Mouse (Mus musculus) liver, adult 2 months (tissue): ENCODE results near the gene Zbtb34. TPM values are rescaled to one million over a fixed set of nuclear protein-coding genes. Genes with fewer than 3 reads are reported as not detected.

ENCODE experiments used
- DNase-seq: peaks from one replicate; pipeline ENCODE4 v3.0.0-alpha.2; 2011; ENCODE audit warnings: low read depth, low spot score; ENCODE audit errors: extremely low read depth
- H3K27ac ChIP-seq: fragments of 200-500 bp; replicated peaks from 2 replicates; pipeline ENCODE4 v1.5.1; 2012; ENCODE audit warnings: low read depth, mild to moderate bottlenecking, control low read depth, inconsistent platforms, low read length; ENCODE audit not compliant: insufficient read depth
- H3K27me3 ChIP-seq: fragments of 200-500 bp; 2 replicates; pipeline ENCODE4 v1.6.1; 2012; ENCODE audit warnings: mild to moderate bottlenecking, moderate library complexity, low read length, inconsistent platforms; ENCODE audit not compliant: control insufficient read depth, insufficient read depth
- H3K36me3 ChIP-seq: fragments of 200-500 bp; 2 replicates; pipeline ENCODE4 v1.6.1; 2012; ENCODE audit warnings: low read length, inconsistent platforms; ENCODE audit not compliant: control insufficient read depth, insufficient read depth
- H3K4me1 ChIP-seq: fragments of 200-500 bp; 2 replicates; pipeline ENCODE4 v1.6.1; 2011; ENCODE audit warnings: low read length; ENCODE audit not compliant: control insufficient read depth, insufficient read depth
- H3K4me3 ChIP-seq: fragments of 200-500 bp; 2 replicates; pipeline ENCODE4 v1.5.1; 2011; ENCODE audit warnings: low read depth, mild to moderate bottlenecking, control low read depth, low read length, moderate library complexity; ENCODE audit not compliant: insufficient read depth
- H3K79me2 ChIP-seq: fragments of 200-500 bp; 2 replicates; pipeline ENCODE4 v1.6.1; 2012; ENCODE audit warnings: inconsistent platforms, mild to moderate bottlenecking, low read length, moderate library complexity; ENCODE audit not compliant: control insufficient read depth, insufficient read depth
- H3K9ac ChIP-seq: fragments of 200-500 bp; 2 replicates; pipeline ENCODE4 v1.6.1; 2012; ENCODE audit warnings: low read depth, mild to moderate bottlenecking, control low read depth, inconsistent platforms, low read length
- CTCF ChIP-seq: fragments of 200-500 bp; IDR thresholded peaks from 2 replicates; pipeline ENCODE4 v1.5.1; 2011; ENCODE audit warnings: low read depth, low read length, control low read depth
- POLR2A ChIP-seq: fragments of 200-500 bp; IDR thresholded peaks from 2 replicates; pipeline ENCODE4 v1.6.1; 2011; ENCODE audit warnings: low read length, control low read depth; ENCODE audit not compliant: insufficient read depth; ENCODE audit errors: extremely low read depth
- WGBS: fragments of 180-500 bp; shearing (Covaris S2); methylation state at CpG from one replicate; pipeline ENCODE4 v1.1.7; 2018; 5-methylcytosine and 5-hydroxymethylcytosine counted together
- polyA plus RNA-seq: library from polyadenylated mRNA; depleted of rRNA; stranded (reverse); fragments of >200 nt; gene quantifications from 2 replicates; pipeline ENCODE4 v1.2.3, GENCODE M21; 2012
- total RNA-seq: library from RNA; depleted of rRNA; stranded (reverse); fragments of >200 nt; gene quantifications from 2 replicates; pipeline ENCODE4 v1.2.3, GENCODE M21; 2014

Gene Zbtb34
- total and polyA plus RNA-seq, 2 experiments, result 1.9 to 2.5 TPM

DNA sequence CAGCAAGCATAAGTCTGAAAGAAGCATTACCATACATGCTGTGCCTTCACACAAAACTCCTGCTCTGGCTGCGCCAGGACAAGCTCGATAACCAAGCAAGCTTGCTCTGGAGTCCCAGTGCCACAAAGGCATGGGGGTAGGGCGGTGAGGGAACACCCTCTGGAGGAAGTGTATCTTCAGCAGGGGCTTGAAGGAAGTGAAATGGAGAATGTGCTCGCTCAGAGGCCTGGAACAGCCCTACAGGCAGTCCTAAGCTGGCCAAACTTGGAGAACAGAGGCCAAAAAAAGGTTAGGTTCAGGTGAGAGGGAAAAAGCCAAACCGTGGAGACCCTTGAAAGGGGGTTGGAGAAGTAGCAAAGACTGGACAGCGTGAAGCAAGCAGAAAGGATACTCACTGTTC lies 1.8 kb downstream of the Zbtb34 start:
- Histone ChIP-seq H3K79me2 (peaks cover 19% of the 10 kb centered on the region), H3K4me1 (peaks cover 7% of the 10 kb centered on the region; the same call in 1 of the 2 replicates), H3K27ac (peak overlapping the region; percentile 34), H3K27me3 (no peaks in the 10 kb centered on the region), H3K36me3 (no peaks in the 10 kb centered on the region), H3K4me3 (peak overlapping the region; percentile 12; the same call in 1 of the 2 replicates), H3K9ac (0 out of 2 replicates have a peak overlapping the region, but pooled peaks have one; percentile 4)
- WGBS, result 61% methylated on average over 6 of the region's 6 CpGs
- DNase-seq, result no peak
- TF ChIP-seq POLR2A (no peak), CTCF (no peak)

- TF ChIP-seq POLR2A (no peak), CTCF (no peak)
- Histone ChIP-seq H3K4me3 (no peak overlapping the region), H3K27me3 (no peaks in the 10 kb centered on the region), H3K27ac (no peak overlapping the region), H3K9ac (no peak overlapping the region), H3K36me3 (peaks cover 9% of the 10 kb centered on the region), H3K79me2 (peaks cover 23% of the 10 kb centered on the region), H3K4me1 (peaks cover 7% of the 10 kb centered on the region; the same call in 1 of the 2 replicates)
- DNase-seq, result peak; percentile 87
- 66% methylated on average over 10 of the region's 10 CpGs for WGBS
Measured at GRCm38 (mm10) chr2:33426640-33427398, 4.3 kb downstream of the Zbtb34 start.

DNA sequence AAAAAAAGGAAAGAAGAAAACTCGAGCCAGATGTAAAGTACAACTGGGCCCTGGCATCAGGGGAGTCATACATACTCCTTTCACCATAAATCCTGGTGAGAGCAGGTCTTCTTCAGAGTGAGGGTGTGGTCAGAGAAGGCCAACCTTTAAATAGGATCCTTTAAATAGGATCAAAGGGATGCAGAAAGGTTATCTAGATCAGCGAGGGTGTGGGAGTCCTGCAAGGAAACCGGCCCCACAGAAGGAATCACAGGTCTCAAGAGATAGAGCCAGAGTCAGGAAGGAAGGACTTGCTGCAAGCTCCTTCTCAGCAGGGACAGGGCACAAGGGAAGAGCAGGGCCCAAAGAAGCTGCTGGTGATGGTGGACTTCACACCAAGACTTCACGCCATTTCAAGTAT lies 13.7 kb downstream of the Zbtb34 start:
- Histone ChIP-seq H3K27ac (no peak overlapping the region), H3K27me3 (no peaks in the 10 kb centered on the region), H3K4me1 (no peaks in the 10 kb centered on the region), H3K79me2 (peaks cover 20% of the 10 kb centered on the region), H3K4me3 (no peak overlapping the region), H3K36me3 (peaks cover 6% of the 10 kb centered on the region), H3K9ac (no peak overlapping the region)
- no peak for DNase-seq
- no peak for TF ChIP-seq CTCF
- no peak for TF ChIP-seq POLR2A
- 78% methylated on average over 4 of the region's 4 CpGs for WGBS

DNA sequence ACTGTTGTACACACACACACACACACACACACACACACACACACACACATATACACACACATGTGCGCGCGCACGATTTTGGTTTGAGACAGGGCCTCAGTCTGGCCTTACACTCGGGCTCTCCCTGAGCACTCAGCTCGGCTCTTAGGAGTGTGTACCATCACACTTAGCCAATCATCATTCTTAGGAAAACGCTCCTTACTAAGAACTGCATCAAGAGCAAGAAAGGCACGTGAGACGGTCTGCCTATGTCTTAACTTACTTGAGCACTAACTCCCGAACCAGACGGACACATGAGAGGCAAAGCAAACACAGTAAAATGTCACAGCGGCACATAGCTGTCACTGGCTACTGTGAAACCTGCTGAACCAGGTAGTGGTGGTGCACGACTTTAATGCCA lies 17.1 kb downstream of the Zbtb34 start:
- Histone ChIP-seq H3K27me3 (no peaks in the 10 kb centered on the region), H3K4me3 (no peak overlapping the region), H3K36me3 (peaks cover 4% of the 10 kb centered on the region), H3K9ac (no peak overlapping the region), H3K79me2 (peaks cover 3% of the 10 kb centered on the region; the same call in 1 of the 2 replicates), H3K4me1 (no peaks in the 10 kb centered on the region), H3K27ac (no peak overlapping the region)
- TF ChIP-seq CTCF (no peak), POLR2A (no peak)
- 91% methylated on average over 13 of the region's 13 CpGs for WGBS
- DNase-seq, result no peak

- DNase-seq, result no peak
Measured at GRCm38 (mm10) chr2:33412111-33412510, 19.0 kb downstream of the Zbtb34 start.

GRCm38 (mm10) chr2:33403511-33404003 lies 27.6 kb downstream of the Zbtb34 start:
- no peak overlapping the region for H3K9ac ChIP-seq
- no peak overlapping the region for H3K4me3 ChIP-seq
- H3K79me2 ChIP-seq, result no peaks in the 10 kb centered on the region
- no peaks in the 10 kb centered on the region for H3K36me3 ChIP-seq
- TF ChIP-seq CTCF (no peak), POLR2A (no peak)
- no peak for DNase-seq
- no peaks in the 10 kb centered on the region for H3K27me3 ChIP-seq
- WGBS, result 80% methylated on average over 4 of the region's 4 CpGs
- no peaks in the 10 kb centered on the region; the same call in none of the 2 replicates for H3K4me1 ChIP-seq
- H3K27ac ChIP-seq, result no peak overlapping the region

More at GRCm38 (mm10) chr2:33412111-33412510, 19.0 kb downstream of the Zbtb34 start:
- no peaks in the 10 kb centered on the region for H3K4me1 ChIP-seq
- peaks cover 5% of the 10 kb centered on the region for H3K36me3 ChIP-seq
- H3K9ac ChIP-seq, result no peak overlapping the region
- H3K79me2 ChIP-seq, result no peaks in the 10 kb centered on the region; the same call in 1 of the 2 replicates
- 88% methylated on average over 14 of the region's 14 CpGs for WGBS
- no peak overlapping the region for H3K4me3 ChIP-seq
- H3K27me3 ChIP-seq, result no peaks in the 10 kb centered on the region
- H3K27ac ChIP-seq, result no peak overlapping the region
- TF ChIP-seq CTCF (no peak), POLR2A (no peak)
